Mouse (Mus musculus) bone marrow, adult 2 months (tissue): ENCODE measurements around the gene Zfp84. TPM values are rescaled to one million over a fixed set of nuclear protein-coding genes. Genes with fewer than 3 reads are reported as not detected.
A peak's percentile ranks its signal among the peaks of the same experiment; 100 is the strongest.
"Not testable (repeated sequence)": the region's sequence is repeated elsewhere in the genome, so short reads cannot be mapped to it uniquely, and the experiment has no call there.

Experiments used
- H3K27ac ChIP-seq: fragments of 200-500 bp; 2 replicates; pipeline ENCODE4 v1.5.1; 2012; ENCODE audit warnings: low read depth, mild to moderate bottlenecking, control low read depth, inconsistent platforms, low read length; ENCODE audit not compliant: control insufficient read depth, poor library complexity, insufficient read depth
- H3K4me1 ChIP-seq: fragments of 200-500 bp; 2 replicates; pipeline ENCODE4 v1.6.1; 2011; ENCODE audit warnings: low read length; ENCODE audit not compliant: control insufficient read depth, insufficient read depth
- H3K4me3 ChIP-seq: fragments of 200-500 bp; replicated peaks from 2 replicates; pipeline ENCODE3; 2011; ENCODE audit warnings: mild to moderate bottlenecking, low read depth, low read length, control low read depth; ENCODE audit not compliant: control insufficient read depth
- CTCF ChIP-seq: fragments of 200-500 bp; IDR thresholded peaks from 2 replicates; pipeline ENCODE4 v1.5.1; 2011; ENCODE audit warnings: low read length, control low read depth; ENCODE audit not compliant: control insufficient read depth, insufficient read depth
- POLR2A ChIP-seq: fragments of 200-500 bp; IDR thresholded peaks from 2 replicates; pipeline ENCODE4 v1.6.1; 2011; ENCODE audit warnings: low read depth, mild to moderate bottlenecking, control low read depth, low read length, borderline replicate concordance; ENCODE audit not compliant: control insufficient read depth
- WGBS: fragments of 180-500 bp; shearing (Covaris S2); methylation state at CpG from one replicate; pipeline ENCODE4 v1.1.7; 2018; 5-methylcytosine and 5-hydroxymethylcytosine counted together
- polyA plus RNA-seq: library from polyadenylated mRNA; stranded (reverse); fragments of >200 nt; gene quantifications from 2 replicates; pipeline ENCODE4 v1.2.4, GENCODE M21; 2011; ENCODE audit warnings: low replicate concordance; ENCODE audit not compliant: missing spikeins, insufficient read depth, insufficient read length

The Zfp84 gene
- polyA plus RNA-seq, result 2.0 and 3.3 TPM in 2 replicates

- Histone ChIP-seq H3K4me1 (no peaks in the 10 kb centered on the region; the same call in 1 of the 2 replicates), H3K27ac (peak within 1 kb of the TSS; percentile 84), H3K4me3 (peak within 1 kb of the TSS; percentile 71)
- TF ChIP-seq POLR2A (no peak), CTCF (no peak)
- WGBS, result under 1% methylated on average over 32 of the region's 32 CpGs
These were observed at the start of gene Zfp84 for GRCm38 (mm10) chr7:29768090-29768900. Gene Zfp84, plus strand, starts transcription at chr7:29768552.

DNA sequence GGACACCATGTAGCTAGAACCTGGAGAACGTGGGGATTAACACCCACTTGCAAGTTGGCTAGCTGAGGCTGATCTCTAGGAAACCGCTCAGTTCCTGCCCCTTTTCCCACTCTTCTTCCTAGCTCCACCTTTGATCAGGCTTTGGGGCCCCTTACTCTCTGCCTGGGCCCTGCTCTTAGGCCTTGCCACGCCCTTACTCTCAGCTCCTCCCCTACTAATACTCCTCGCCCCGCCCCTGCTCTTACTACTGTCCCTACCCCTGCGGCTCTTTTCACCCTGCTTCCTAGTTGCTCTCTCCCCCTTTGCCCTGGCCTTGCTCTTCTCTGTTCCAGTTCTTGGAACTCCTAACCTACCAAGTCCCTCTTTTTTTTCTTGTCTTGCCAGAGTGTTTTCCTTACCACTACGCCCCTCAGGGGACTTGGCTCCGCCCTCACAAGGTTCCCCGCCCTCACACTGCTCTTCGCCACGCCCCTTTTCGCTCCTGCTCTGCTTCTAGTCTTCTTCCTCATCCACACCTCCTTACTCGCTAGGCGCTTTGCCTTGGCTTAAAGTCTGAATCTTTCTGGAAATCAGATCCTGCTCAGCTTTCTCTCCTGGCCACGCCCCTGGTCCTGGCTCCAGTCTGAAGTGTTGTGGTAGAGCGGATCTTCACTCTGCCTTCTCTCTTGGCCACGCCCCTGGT is 42.8 kb upstream of the Zfp84 start:
- H3K27ac ChIP-seq, H3K4me1 ChIP-seq, H3K4me3 ChIP-seq: not testable (repeated sequence)
- 36% methylated on average over 17 of the region's 17 CpGs for WGBS

DNA sequence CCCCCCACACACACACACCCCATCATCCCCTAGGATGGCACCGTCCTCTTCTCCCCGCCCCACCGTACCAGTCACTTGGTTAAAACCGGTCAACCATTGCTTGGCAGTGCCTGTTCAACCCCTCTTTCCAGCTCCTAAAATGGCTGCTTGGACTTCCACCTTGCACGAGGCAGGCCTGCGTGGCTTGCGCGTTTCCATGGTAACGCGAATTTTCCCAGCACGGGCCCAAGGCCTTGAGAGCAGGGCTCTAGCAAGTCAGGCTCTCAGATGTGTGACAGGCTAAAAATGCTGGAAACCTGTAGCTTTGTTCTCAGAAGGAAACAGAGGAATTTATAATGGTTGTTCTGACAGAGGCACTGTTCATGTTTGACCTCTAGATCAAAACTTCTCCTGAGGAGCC is 41.5 kb upstream of the Zfp84 start, which contains the start of gene Catsperg2:
TSS of gene Catsperg2 (minus strand) at position 173 of the 400 bp plus-strand sequence.
- 74% methylated on average over 11 of the region's 11 CpGs for WGBS
- not testable (repeated sequence) for H3K4me3 ChIP-seq

GRCm38 (mm10) chr7:29728055-29728454 is 40.3 kb upstream of the Zfp84 start:
- no peak overlapping the region for H3K4me3 ChIP-seq
- no peaks in the 10 kb centered on the region for H3K4me1 ChIP-seq
- TF ChIP-seq CTCF (no peak), POLR2A (no peak)
- no peak overlapping the region for H3K27ac ChIP-seq
- 76% methylated on average over 2 of the region's 2 CpGs for WGBS

More for the DNA sequence above, 41.5 kb upstream of the Zfp84 start, which contains the start of gene Catsperg2:
- H3K27ac ChIP-seq, H3K4me1 ChIP-seq: not testable (repeated sequence)

- TF ChIP-seq POLR2A, result no peak
These were observed 26.1 kb upstream of the Zfp84 start for GRCm38 (mm10) chr7:29742258-29742657.

GRCm38 (mm10) chr7:29760476-29760875 is 7.9 kb upstream of the Zfp84 start:
- 84% methylated on average over 5 of the region's 5 CpGs for WGBS
- no peak for TF ChIP-seq CTCF
- TF ChIP-seq POLR2A, result no peak
- H3K27ac ChIP-seq, result no peak overlapping the region
- no peak overlapping the region for H3K4me3 ChIP-seq
- H3K4me1 ChIP-seq, result no peaks in the 10 kb centered on the region

More at GRCm38 (mm10) chr7:29742258-29742657, 26.1 kb upstream of the Zfp84 start:
- WGBS, result 74% methylated on average over 3 of the region's 3 CpGs
- Histone ChIP-seq H3K4me3 (no peak overlapping the region), H3K27ac (no peak overlapping the region), H3K4me1 (no peaks in the 10 kb centered on the region)

DNA sequence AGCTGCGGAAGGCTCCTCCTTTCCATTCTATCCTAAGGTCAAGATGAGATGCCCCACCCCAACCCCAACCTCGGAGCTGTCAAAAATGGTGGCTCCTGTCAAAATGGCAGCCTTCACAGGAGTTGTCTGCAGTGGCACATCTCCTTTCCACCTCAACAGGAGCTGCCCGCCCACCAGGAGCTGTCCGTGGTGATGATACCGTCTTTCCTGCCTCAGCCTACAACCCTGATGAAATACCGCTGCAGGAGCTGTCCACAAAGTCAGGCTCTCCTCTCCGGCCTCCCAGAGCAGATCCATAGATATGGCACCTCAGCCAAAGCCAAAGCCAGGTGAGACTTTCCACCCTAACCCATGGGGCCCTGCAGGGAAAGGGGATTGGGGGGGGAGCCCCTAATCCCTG is 3.6 kb upstream of the Zfp84 start:
- Histone ChIP-seq H3K4me3 (no peak overlapping the region), H3K4me1 (no peaks in the 10 kb centered on the region; the same call in 1 of the 2 replicates), H3K27ac (no peak overlapping the region)
- 91% methylated on average over 7 of the region's 7 CpGs for WGBS
- TF ChIP-seq CTCF (no peak), POLR2A (no peak)

DNA sequence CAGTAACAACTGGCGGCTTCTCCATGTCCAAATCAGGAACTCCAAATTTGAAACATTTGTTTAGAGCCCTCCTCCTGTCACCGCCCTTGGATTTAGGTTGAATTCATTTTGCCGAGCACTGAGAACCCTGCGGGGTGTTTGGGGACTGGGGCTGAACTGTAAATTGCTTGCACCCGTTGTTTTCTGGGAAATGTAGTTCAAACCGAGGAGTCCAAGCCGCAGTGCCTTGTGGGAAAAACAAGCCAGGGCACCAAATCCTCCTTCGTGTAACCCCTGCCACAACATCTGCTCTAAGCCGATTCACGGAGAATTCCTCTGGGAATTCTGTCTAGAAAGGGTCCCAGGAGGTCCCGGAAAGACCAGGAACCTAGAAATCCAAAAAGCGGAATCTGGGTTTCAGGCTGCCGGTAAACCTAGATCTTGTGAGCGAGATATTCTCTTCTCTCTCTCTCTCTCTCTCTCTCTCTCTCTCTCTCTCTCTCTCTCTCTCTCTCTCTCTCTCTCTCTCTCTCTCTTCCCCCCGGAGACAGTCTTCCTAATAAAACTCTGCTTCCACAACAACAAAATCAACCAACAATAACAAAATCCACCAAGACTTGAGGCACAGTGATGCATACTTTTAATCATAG is 1.2 kb upstream of the Zfp84 start:
- no peak for TF ChIP-seq POLR2A
- TF ChIP-seq CTCF, result no peak
- Histone ChIP-seq H3K27ac (no peak overlapping the region), H3K4me3 (peak overlapping the region; percentile 61), H3K4me1 (no peaks in the 10 kb centered on the region; the same call in 1 of the 2 replicates)
- 1% methylated on average over 15 of the region's 15 CpGs for WGBS
